Mouse (Mus musculus) MEL (cell line): ENCODE data around the gene Traf3ip2. TPM values are rescaled to one million over a fixed set of nuclear protein-coding genes. Genes with fewer than 3 reads are reported as not detected.

Experiments
- DNase-seq: peaks from one replicate; pipeline ENCODE4 v3.0.0; 2011; ENCODE audit warnings: low read depth, low spot score
- H3K27ac ChIP-seq: 2 replicates; pipeline ENCODE4 v1.5.1; 2012; ENCODE audit warnings: low read depth, mild to moderate bottlenecking, control low read depth, low read length, moderate library complexity; ENCODE audit not compliant: control insufficient read depth
- H3K27me3 ChIP-seq, 2 experiments: fragments of 150-350 bp in 1 of 2; sonication (generic) in 1 of 2; 2 replicates each; pipeline ENCODE4 v1.6.1; 2012; ENCODE audit warnings: low read length in 2 of 2, mild to moderate bottlenecking in 2 of 2, improper control_type of control experiment in 1 of 2, moderate library complexity in 1 of 2; ENCODE audit not compliant: insufficient read depth in 2 of 2, control insufficient read depth in 1 of 2
- H3K36me3 ChIP-seq, 2 experiments: 2 replicates each; pipeline ENCODE4 v1.6.1; 2012 to 2014; ENCODE audit warnings: low read length in 2 of 2, improper control_type of control experiment in 1 of 2, inconsistent platforms in 1 of 2, mild to moderate bottlenecking in 1 of 2; ENCODE audit not compliant: insufficient read depth in 2 of 2, control insufficient read depth in 1 of 2
- H3K4me1 ChIP-seq, 2 experiments: fragments of 150-350 bp in 1 of 2; sonication (generic) in 1 of 2; 2 replicates each; pipeline ENCODE4 v1.6.1; 2012; ENCODE audit warnings: low read length in 2 of 2, improper control_type of control experiment in 1 of 2, mild to moderate bottlenecking in 1 of 2; ENCODE audit not compliant: insufficient read depth in 2 of 2, control insufficient read depth in 1 of 2
- H3K4me3 ChIP-seq, 2 experiments: fragments of 150-350 bp in 1 of 2; sonication (generic) in 1 of 2; 2 replicates each; pipeline ENCODE4 v1.5.1; 2012; ENCODE audit warnings: low read depth in 2 of 2, low read length in 2 of 2, mild to moderate bottlenecking in 2 of 2, moderate library complexity in 2 of 2, control low read depth in 1 of 2, improper control_type of control experiment in 1 of 2; ENCODE audit not compliant: control insufficient read depth in 1 of 2, insufficient read depth in 1 of 2
- H3K79me2 ChIP-seq: 2 replicates; pipeline ENCODE4 v1.6.1; 2012; ENCODE audit warnings: mild to moderate bottlenecking, low read length, moderate library complexity; ENCODE audit not compliant: control insufficient read depth, poor library complexity, insufficient read depth
- H3K9ac ChIP-seq: 2 replicates; pipeline ENCODE4 v1.6.1; 2012; ENCODE audit warnings: low read depth, mild to moderate bottlenecking, control low read depth, low read length, moderate library complexity; ENCODE audit not compliant: control insufficient read depth, poor library complexity, severe bottlenecking
- H3K9me3 ChIP-seq: fragments of 150-350 bp; sonication (generic); replicated peaks from 2 replicates; pipeline ENCODE4 v1.6.1; 2012; ENCODE audit warnings: mild to moderate bottlenecking, low read length, improper control_type of control experiment, moderate library complexity; ENCODE audit not compliant: insufficient read depth
- BHLHE40 ChIP-seq: IDR thresholded peaks from 2 replicates; pipeline ENCODE4 v1.6.1; 2012; ENCODE audit warnings: low read depth, mild to moderate bottlenecking, inconsistent platforms, low read length, improper control_type of control experiment, borderline replicate concordance
- CHD1 ChIP-seq: IDR thresholded peaks from 2 replicates; pipeline ENCODE4 v1.6.1; 2012; ENCODE audit warnings: low read depth, mild to moderate bottlenecking, inconsistent platforms, low read length, improper control_type of control experiment
- CHD2 ChIP-seq: IDR thresholded peaks from 2 replicates; pipeline ENCODE4 v1.6.1; 2011; ENCODE audit warnings: low read length, improper control_type of control experiment
- CTCF ChIP-seq, 3 experiments: IDR thresholded peaks in 2 of 3; conservative IDR thresholded peaks in 1 of 3; 2 replicates each; pipeline ENCODE4 v1.5.1; 2011 to 2012; ENCODE audit warnings: low read length in 3 of 3, low read depth in 2 of 3, mild to moderate bottlenecking in 2 of 3, improper control_type of control experiment in 1 of 3, inconsistent platforms in 1 of 3, mixed read lengths in 1 of 3, moderate library complexity in 1 of 3; ENCODE audit not compliant: control insufficient read depth in 1 of 3, insufficient read depth in 1 of 3, poor library complexity in 1 of 3, severe bottlenecking in 1 of 3
- EP300 ChIP-seq, 2 experiments: IDR thresholded peaks; 2 replicates each; pipeline ENCODE4 v1.6.1; 2011; ENCODE audit warnings: improper control_type of control experiment in 2 of 2, low read length in 2 of 2, low read depth in 1 of 2, mild to moderate bottlenecking in 1 of 2
- ETS1 ChIP-seq: IDR thresholded peaks from 2 replicates; pipeline ENCODE4 v1.6.1; 2012; ENCODE audit warnings: low read depth, mild to moderate bottlenecking, inconsistent platforms, low read length, improper control_type of control experiment, moderate library complexity
- GABPA ChIP-seq: IDR thresholded peaks from 2 replicates; pipeline ENCODE4 v1.6.1; 2012; ENCODE audit warnings: low read depth, mild to moderate bottlenecking, inconsistent platforms, low read length, improper control_type of control experiment, moderate library complexity
- GATA1 ChIP-seq: IDR thresholded peaks from 2 replicates; pipeline ENCODE4 v1.6.1; 2011; ENCODE audit warnings: low read depth, low read length, improper control_type of control experiment
- HCFC1 ChIP-seq: IDR thresholded peaks from 2 replicates; pipeline ENCODE4 v1.6.1; 2012; ENCODE audit warnings: low read depth, mild to moderate bottlenecking, inconsistent platforms, low read length, improper control_type of control experiment, moderate library complexity
- KAT2A ChIP-seq: conservative IDR thresholded peaks from 2 replicates; pipeline ENCODE4 v1.6.1; 2012; ENCODE audit warnings: low read depth, low read length, improper control_type of control experiment, inconsistent platforms
- MAX ChIP-seq: IDR thresholded peaks from 2 replicates; pipeline ENCODE4 v1.6.1; 2011; ENCODE audit warnings: low read length, improper control_type of control experiment
- MAZ ChIP-seq: IDR thresholded peaks from 2 replicates; pipeline ENCODE4 v1.6.1; 2012; ENCODE audit warnings: low read depth, mild to moderate bottlenecking, inconsistent platforms, low read length, improper control_type of control experiment
- MEF2A ChIP-seq: IDR thresholded peaks from 2 replicates; pipeline ENCODE4 v1.6.1; 2014; ENCODE audit warnings: low read depth, mild to moderate bottlenecking, inconsistent platforms, low read length, improper control_type of control experiment; ENCODE audit not compliant: poor library complexity, insufficient replicate concordance, severe bottlenecking; ENCODE audit errors: extremely low read depth
- NRF1 ChIP-seq: IDR thresholded peaks from 2 replicates; pipeline ENCODE4 v1.6.1; 2014; ENCODE audit warnings: low read depth, mild to moderate bottlenecking, inconsistent platforms, low read length, improper control_type of control experiment, moderate library complexity; ENCODE audit not compliant: poor library complexity, insufficient read depth, severe bottlenecking
- POLR2AphosphoS2 ChIP-seq: IDR thresholded peaks from 2 replicates; pipeline ENCODE4 v1.6.1; 2011; ENCODE audit warnings: low read length, improper control_type of control experiment
- POLR2AphosphoS5 ChIP-seq: IDR thresholded peaks from 2 replicates; pipeline ENCODE4 v1.6.1; 2012; ENCODE audit warnings: low read depth, borderline replicate concordance, mild to moderate bottlenecking, inconsistent platforms, low read length, moderate library complexity, mixed read lengths
- RAD21 ChIP-seq: IDR thresholded peaks from 2 replicates; pipeline ENCODE4 v1.6.1; 2011; ENCODE audit warnings: mild to moderate bottlenecking, low read depth, low read length, improper control_type of control experiment
- RCOR1 ChIP-seq: IDR thresholded peaks from 2 replicates; pipeline ENCODE4 v1.6.1; 2012; ENCODE audit warnings: low read depth, mild to moderate bottlenecking, inconsistent platforms, low read length, improper control_type of control experiment
- SIN3A ChIP-seq: IDR thresholded peaks from 2 replicates; pipeline ENCODE4 v1.6.1; 2012; ENCODE audit warnings: low read length, improper control_type of control experiment, inconsistent platforms
- SMC3 ChIP-seq: IDR thresholded peaks from 2 replicates; pipeline ENCODE4 v1.6.1; 2011; ENCODE audit warnings: low read depth, low read length, improper control_type of control experiment
- TAL1 ChIP-seq: IDR thresholded peaks from 2 replicates; pipeline ENCODE4 v1.6.1; 2012; ENCODE audit warnings: mild to moderate bottlenecking, inconsistent platforms, low read length, moderate library complexity, mixed read lengths
- TBP ChIP-seq: IDR thresholded peaks from 2 replicates; pipeline ENCODE4 v1.8.0; 2011; ENCODE audit warnings: low read depth, low read length, improper control_type of control experiment
- USF1 ChIP-seq: IDR thresholded peaks from 2 replicates; pipeline ENCODE4 v1.6.1; 2014; ENCODE audit warnings: low read depth, mild to moderate bottlenecking, inconsistent platforms, low read length, improper control_type of control experiment, moderate library complexity
- ZC3H11A ChIP-seq: IDR thresholded peaks from 2 replicates; pipeline ENCODE4 v1.6.1; 2012; ENCODE audit warnings: low read depth, mild to moderate bottlenecking, inconsistent platforms, low read length, improper control_type of control experiment
- ZKSCAN1 ChIP-seq: IDR thresholded peaks from 2 replicates; pipeline ENCODE4 v1.6.1; 2012; ENCODE audit warnings: low read depth, mild to moderate bottlenecking, inconsistent platforms, low read length, improper control_type of control experiment, moderate library complexity
- ZMIZ1 ChIP-seq: IDR thresholded peaks from 2 replicates; pipeline ENCODE4 v1.6.1; 2012; ENCODE audit warnings: low read depth, mild to moderate bottlenecking, inconsistent platforms, low read length, improper control_type of control experiment, moderate library complexity
- ZNF384 ChIP-seq: IDR thresholded peaks from 2 replicates; pipeline ENCODE4 v1.6.1; 2012; ENCODE audit warnings: low read depth, mild to moderate bottlenecking, inconsistent platforms, low read length, improper control_type of control experiment
- polyA plus RNA-seq, 2 experiments: library from polyadenylated mRNA; stranded (reverse) in 1 of 2; unstranded in 1 of 2; fragments of >175 nt in 1 of 2; fragments of >200 nt in 1 of 2; gene quantifications; 2 replicates each; pipeline versions ENCODE4 v1.2.1 to v1.2.4; 2012; ENCODE audit warnings: low replicate concordance in 2 of 2, low read depth in 1 of 2; ENCODE audit not compliant: insufficient read length in 2 of 2, insufficient read depth in 1 of 2, missing spikeins in 1 of 2
- total RNA-seq: library from RNA; depleted of rRNA; stranded (reverse); fragments of 300-350 nt; gene quantifications from 2 replicates; pipeline ENCODE4 v1.2.3, GENCODE M21; 2012

Gene Traf3ip2
- total and polyA plus RNA-seq, 3 experiments = 1.3 to 3.0 TPM; not detected in 1

DNA sequence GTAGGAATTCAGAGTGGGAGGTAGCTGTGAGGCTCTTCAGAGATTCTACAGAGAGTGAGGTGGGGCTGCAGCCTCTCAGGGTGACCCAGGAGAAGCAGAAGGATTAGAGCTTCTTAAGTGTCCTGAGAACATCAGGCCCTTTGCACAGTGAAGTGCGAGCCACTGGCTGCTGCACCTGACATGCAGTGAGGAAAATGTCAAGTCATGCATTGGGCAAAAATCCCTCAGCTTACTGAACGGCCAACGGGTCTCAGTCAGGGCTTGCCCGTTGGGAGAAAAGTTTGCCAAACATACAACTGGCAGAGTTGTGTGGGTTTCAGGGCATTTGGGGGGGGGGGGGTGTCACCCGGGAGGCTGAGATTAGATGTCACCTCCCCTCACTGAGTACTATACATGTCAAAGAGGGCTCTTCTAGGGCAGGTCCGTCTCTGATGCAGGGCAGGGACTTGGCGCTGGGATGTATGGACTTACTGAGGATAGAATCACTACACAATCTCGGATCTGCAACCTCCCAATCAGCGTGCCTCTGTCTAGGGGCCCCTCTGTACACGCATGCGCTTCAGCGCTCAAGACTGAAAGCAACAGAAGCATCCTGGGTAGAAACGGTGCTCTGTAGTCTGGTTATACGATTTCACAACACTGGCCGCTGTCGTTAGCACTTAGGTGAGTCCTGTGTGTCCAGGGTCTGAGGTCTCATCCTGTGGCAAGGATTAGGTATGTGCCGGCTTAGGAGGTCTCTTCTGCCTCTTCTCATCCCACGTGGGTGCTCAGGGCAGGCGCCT lies 22.8 kb upstream of the Traf3ip2 start:
- H3K36me3 ChIP-seq = no peaks in the 10 kb centered on the region
- H3K27me3 ChIP-seq = no peaks in the 10 kb centered on the region; a peak in 1 of 4 replicates
- H3K9ac ChIP-seq = no peak overlapping the region
- H3K4me3 ChIP-seq = no peak overlapping the region
- H3K79me2 ChIP-seq = no peaks in the 10 kb centered on the region
- H3K27ac ChIP-seq = no peak overlapping the region
- no peak for DNase-seq
- no peaks in the 10 kb centered on the region for H3K4me1 ChIP-seq
- no peak for TF ChIP-seq CTCF (IDR thresholded peaks at IDR 0.05 in 2 of 3, conservative IDR thresholded peaks at IDR 0.05 in 1 of 3; ENCODE audit: control insufficient read depth in 1 of 3, insufficient read depth in 1 of 3, low read depth in 2 of 3, low read length in 3 of 3, poor library complexity in 1 of 3, severe bottlenecking in 1 of 3)
- no peak for TF ChIP-seq NRF1
- no peak for TF ChIP-seq USF1
- no peak for TF ChIP-seq TBP
- TF ChIP-seq ZC3H11A = no peak
- TF ChIP-seq CHD2 = no peak
- no peak for TF ChIP-seq ZMIZ1
- TF ChIP-seq EP300 (IDR thresholded peaks at IDR 0.05; ENCODE audit: low read depth in 1 of 2, low read length in 2 of 2) = no peak
- no peak for TF ChIP-seq POLR2AphosphoS5
- no peak for TF ChIP-seq RAD21
- no peak for TF ChIP-seq HCFC1
- no peak for TF ChIP-seq SIN3A
- TF ChIP-seq CHD1 = no peak
- no peak for TF ChIP-seq GATA1
- TF ChIP-seq ZNF384 = no peak
- no peak for TF ChIP-seq MAZ
- no peak for TF ChIP-seq ETS1
- H3K9me3 ChIP-seq = no peaks in the 10 kb centered on the region

DNA sequence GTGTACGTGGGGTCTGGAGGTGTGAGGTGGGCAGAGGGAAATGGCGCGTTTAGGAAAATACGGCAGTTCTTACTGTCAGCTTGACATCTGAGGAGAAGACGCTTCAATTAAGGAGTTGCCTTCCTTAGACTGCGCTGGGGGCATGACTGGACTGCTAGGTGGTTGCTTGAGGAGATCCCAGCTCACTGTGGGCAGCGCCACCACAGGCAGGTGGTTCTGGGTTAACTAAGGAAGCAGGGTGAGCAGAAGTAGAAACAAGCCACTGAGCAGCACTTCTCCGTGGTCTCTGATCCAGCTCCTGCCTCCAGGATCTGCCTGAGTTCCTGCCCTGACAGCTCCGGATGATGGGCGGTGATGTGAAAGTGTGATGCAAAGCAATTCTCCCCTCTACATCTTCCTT lies 22.1 kb upstream of the Traf3ip2 start:
- Histone ChIP-seq H3K27ac (no peak overlapping the region), H3K27me3 (no peaks in the 10 kb centered on the region; a peak in 1 of 4 replicates), H3K9ac (no peak overlapping the region), H3K4me3 (no peak overlapping the region), H3K4me1 (no peaks in the 10 kb centered on the region), H3K36me3 (no peaks in the 10 kb centered on the region), H3K79me2 (no peaks in the 10 kb centered on the region), H3K9me3 (no peaks in the 10 kb centered on the region)
- TF ChIP-seq RAD21 (no peak), POLR2AphosphoS2 (no peak), POLR2AphosphoS5 (no peak), SMC3 (no peak), ZNF384 (no peak), HCFC1 (no peak), EP300 (IDR thresholded peaks at IDR 0.05; ENCODE audit: low read depth in 1 of 2, low read length in 2 of 2) (no peak), GABPA (no peak), ZMIZ1 (no peak), ZKSCAN1 (no peak), USF1 (no peak), NRF1 (no peak), KAT2A (no peak), TAL1 (no peak), MEF2A (no peak), RCOR1 (no peak), BHLHE40 (no peak), GATA1 (no peak), MAX (no peak), CHD2 (no peak)
- DNase-seq = no peak
